Mouse (Mus musculus) ES-E14 (cell line): ENCODE measurements around the gene Pip5k1a.

Experiments used
- CHD2 ChIP-seq: IDR thresholded peaks from 2 replicates; pipeline ENCODE4 v1.6.1; 2014; ENCODE audit warnings: mild to moderate bottlenecking, low read depth, low read length, inconsistent platforms
- HCFC1 ChIP-seq: IDR thresholded peaks from 2 replicates; pipeline ENCODE4 v1.6.1; 2012; ENCODE audit warnings: low read length, inconsistent platforms, borderline replicate concordance; ENCODE audit not compliant: insufficient read depth
- ZC3H11A ChIP-seq: IDR thresholded peaks from 2 replicates; pipeline ENCODE4 v1.6.1; 2012; ENCODE audit warnings: low read depth, mild to moderate bottlenecking, inconsistent platforms, low read length, borderline replicate concordance
- ZNF384 ChIP-seq: IDR thresholded peaks from 2 replicates; pipeline ENCODE4 v1.6.1; 2012; ENCODE audit warnings: low read depth, low read length, inconsistent platforms

GRCm38 (mm10) chr3:95105121-95105520, 1.6 kb downstream of the Pip5k1a start:
- TF ChIP-seq ZNF384 (no peak), ZC3H11A (no peak), HCFC1 (no peak), CHD2 (no peak)
